Mouse (Mus musculus) C2C12 (cell line): ENCODE measurements at regions not wholly inside any gene's neighbourhood (a gene's known extent, or its start where the extent isn't known, plus 50 kb on each side); places are given as distances from the start of the nearest gene placed in this dataset.

Source experiments
- H3K27me3 ChIP-seq: one replicate; pipeline ENCODE4 v1.6.1; 2011; ENCODE audit not compliant: control insufficient read depth, insufficient read depth, insufficient read length
- H3K36me3 ChIP-seq: one replicate; pipeline ENCODE4 v1.6.1; 2011; ENCODE audit not compliant: control insufficient read depth, insufficient read depth
- H3K4me3 ChIP-seq: one replicate; pipeline ENCODE4 v1.5.1; 2011; ENCODE audit warnings: mild to moderate bottlenecking, control low read depth; ENCODE audit not compliant: poor library complexity, insufficient read depth, severe bottlenecking
- H3K79me2 ChIP-seq: one replicate; pipeline ENCODE4 v1.6.1; 2011; ENCODE audit not compliant: control insufficient read depth, insufficient read depth
- H3K79me3 ChIP-seq: one replicate; pipeline ENCODE4 v1.6.1; 2011; ENCODE audit warnings: low read depth, control low read depth
- H3ac ChIP-seq: one replicate; pipeline ENCODE3; 2011; ENCODE audit warnings: low read depth; ENCODE audit not compliant: control insufficient read depth, insufficient read length
- CEBPB ChIP-seq: IDR thresholded peaks from one replicate; pipeline ENCODE4 v1.6.1; 2011; ENCODE audit warnings: low read depth, mild to moderate bottlenecking, control low read depth, moderate library complexity
- CTCF ChIP-seq: IDR thresholded peaks from one replicate; pipeline ENCODE4 v1.5.1; 2011; ENCODE audit not compliant: control insufficient read depth, insufficient read depth, insufficient read length
- FOSL1 ChIP-seq: IDR thresholded peaks from one replicate; pipeline ENCODE4 v1.8.0; 2011; ENCODE audit warnings: mild to moderate bottlenecking, low read length; ENCODE audit not compliant: poor library complexity, insufficient read depth, severe bottlenecking
- MAX ChIP-seq: IDR thresholded peaks from one replicate; pipeline ENCODE4 v1.6.1; 2011; ENCODE audit warnings: mild to moderate bottlenecking, control low read depth
- MYOD1 ChIP-seq: IDR thresholded peaks from one replicate; pipeline ENCODE4 v1.6.1; 2011; ENCODE audit warnings: low read depth; ENCODE audit not compliant: control insufficient read depth, insufficient read length
- MYOG ChIP-seq: IDR thresholded peaks from one replicate; pipeline ENCODE4 v1.6.1; 2011; ENCODE audit not compliant: control insufficient read depth, insufficient read length; ENCODE audit errors: extremely low read depth
- USF1 ChIP-seq: IDR thresholded peaks from one replicate; pipeline ENCODE4 v1.6.1; 2011; ENCODE audit warnings: low read depth, mild to moderate bottlenecking, control low read depth, moderate library complexity

DNA sequence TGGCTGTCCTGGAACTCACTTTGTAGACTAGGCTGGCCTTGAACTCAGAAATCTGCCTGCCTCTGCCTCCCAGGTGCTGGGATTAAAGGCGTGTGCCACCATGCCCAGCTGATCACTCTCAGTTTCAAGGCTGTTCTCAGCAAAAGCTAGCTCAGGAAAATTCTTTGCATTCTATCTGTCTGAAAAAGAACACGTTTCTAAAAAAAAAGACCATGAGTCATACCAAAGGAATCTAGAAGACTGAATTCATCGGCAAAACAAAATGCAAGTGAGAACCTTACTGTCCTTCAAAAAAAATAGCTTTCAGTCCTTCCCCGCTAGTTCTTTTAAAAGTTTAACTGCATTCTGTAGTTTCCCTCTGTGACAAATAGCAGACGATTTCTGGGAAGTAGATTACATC is 596.3 kb upstream of the Syt1 start:
- no peak overlapping the region for H3ac ChIP-seq
- no peaks in the 10 kb centered on the region for H3K79me2 ChIP-seq
- H3K79me3 ChIP-seq, result no peaks in the 10 kb centered on the region
- no peak overlapping the region for H3K4me3 ChIP-seq
- TF ChIP-seq CTCF, result no peak
- TF ChIP-seq MAX, result no peak
- no peak for TF ChIP-seq MYOG
- TF ChIP-seq FOSL1, result no peak
- TF ChIP-seq CEBPB, result no peak
- no peak for TF ChIP-seq USF1
- TF ChIP-seq MYOD1, result no peak
- H3K36me3 ChIP-seq, result no peaks in the 10 kb centered on the region
- no peaks in the 10 kb centered on the region for H3K27me3 ChIP-seq

DNA sequence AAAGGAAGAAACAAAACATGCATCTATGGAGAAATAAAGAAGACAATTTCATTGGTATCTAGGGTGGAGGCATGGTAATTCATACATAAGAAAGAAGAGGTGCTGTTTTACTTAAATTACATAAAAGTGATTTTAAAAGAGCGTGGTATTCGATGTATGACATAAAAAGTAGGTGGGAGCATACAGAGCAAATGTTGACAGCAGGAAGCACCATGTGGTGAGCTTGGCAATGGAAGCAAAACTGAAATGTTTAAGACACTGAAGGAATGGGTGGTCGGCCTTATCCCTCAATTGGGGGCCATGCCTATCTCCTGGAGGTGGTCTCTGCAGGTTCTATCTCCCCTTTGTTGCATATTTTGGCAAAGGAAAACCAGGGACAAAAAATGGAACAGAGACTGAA is 592.5 kb upstream of the Syt1 start:
- no peaks in the 10 kb centered on the region for H3K79me3 ChIP-seq
- H3K79me2 ChIP-seq, result no peaks in the 10 kb centered on the region
- TF ChIP-seq CEBPB (no peak), USF1 (no peak), FOSL1 (no peak), MYOD1 (no peak), MAX (no peak), CTCF (no peak), MYOG (no peak)

GRCm38 (mm10) chr10:109598604-109599003 is 587.8 kb upstream of the Syt1 start:
- Histone ChIP-seq H3K4me3 (no peak overlapping the region), H3K79me2 (no peaks in the 10 kb centered on the region), H3K79me3 (no peaks in the 10 kb centered on the region), H3ac (no peak overlapping the region), H3K36me3 (no peaks in the 10 kb centered on the region), H3K27me3 (no peaks in the 10 kb centered on the region)
- no peak for TF ChIP-seq MYOG
- no peak for TF ChIP-seq CEBPB
- no peak for TF ChIP-seq CTCF
- no peak for TF ChIP-seq MYOD1
- TF ChIP-seq FOSL1, result no peak

More for the DNA sequence above, 592.5 kb upstream of the Syt1 start:
- Histone ChIP-seq H3K27me3 (no peaks in the 10 kb centered on the region), H3ac (no peak overlapping the region), H3K4me3 (no peak overlapping the region), H3K36me3 (no peaks in the 10 kb centered on the region)

- Histone ChIP-seq H3K4me3 (no peak overlapping the region), H3K79me3 (no peaks in the 10 kb centered on the region), H3K36me3 (no peaks in the 10 kb centered on the region), H3ac (no peak overlapping the region), H3K27me3 (no peaks in the 10 kb centered on the region), H3K79me2 (no peaks in the 10 kb centered on the region)
- TF ChIP-seq FOSL1, result no peak
- no peak for TF ChIP-seq MYOG
- no peak for TF ChIP-seq USF1
- no peak for TF ChIP-seq MAX
- no peak for TF ChIP-seq MYOD1
Measured at GRCm38 (mm10) chr10:109573200-109573599, 562.4 kb upstream of the Syt1 start.

DNA sequence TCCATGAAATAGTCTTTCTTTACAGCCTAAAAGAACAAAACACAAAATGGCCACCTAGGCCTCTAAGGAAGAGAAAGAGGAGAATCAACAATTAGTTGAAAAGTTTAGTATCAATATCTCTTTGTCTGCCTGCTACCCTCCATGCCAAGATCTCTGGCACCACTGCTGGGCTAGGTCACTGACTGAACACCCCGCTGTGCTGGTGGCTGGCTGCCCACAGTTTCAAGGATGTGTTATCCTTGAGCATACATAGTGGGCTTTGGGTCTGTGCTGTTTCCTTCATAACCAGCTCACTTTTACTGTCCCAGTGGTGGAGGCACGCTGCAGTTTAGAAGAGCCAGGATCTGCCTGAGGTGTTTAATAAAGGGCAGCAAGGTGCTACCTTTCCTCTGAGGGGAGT is 559.0 kb upstream of the Syt1 start:
- H3K79me3 ChIP-seq, result no peaks in the 10 kb centered on the region
- no peak overlapping the region for H3ac ChIP-seq
- TF ChIP-seq FOSL1, result no peak
- TF ChIP-seq MYOG, result no peak
- TF ChIP-seq CTCF, result no peak
- TF ChIP-seq MAX, result no peak
- TF ChIP-seq CEBPB, result no peak
- TF ChIP-seq MYOD1, result no peak
- no peaks in the 10 kb centered on the region for H3K36me3 ChIP-seq
- H3K27me3 ChIP-seq, result no peaks in the 10 kb centered on the region
- no peak overlapping the region for H3K4me3 ChIP-seq
- H3K79me2 ChIP-seq, result no peaks in the 10 kb centered on the region

- no peaks in the 10 kb centered on the region for H3K27me3 ChIP-seq
- H3ac ChIP-seq, result no peak overlapping the region
- TF ChIP-seq MYOD1, result no peak
- TF ChIP-seq USF1, result no peak
- TF ChIP-seq MYOG, result no peak
- TF ChIP-seq CEBPB, result no peak
- no peak for TF ChIP-seq MAX
- no peak for TF ChIP-seq CTCF
- TF ChIP-seq FOSL1, result no peak
- no peaks in the 10 kb centered on the region for H3K79me3 ChIP-seq
- no peak overlapping the region for H3K4me3 ChIP-seq
- no peaks in the 10 kb centered on the region for H3K79me2 ChIP-seq
- no peaks in the 10 kb centered on the region for H3K36me3 ChIP-seq
Measured at GRCm38 (mm10) chr10:109566675-109567074, 555.9 kb upstream of the Syt1 start.
